In the genomic region with DNA sequence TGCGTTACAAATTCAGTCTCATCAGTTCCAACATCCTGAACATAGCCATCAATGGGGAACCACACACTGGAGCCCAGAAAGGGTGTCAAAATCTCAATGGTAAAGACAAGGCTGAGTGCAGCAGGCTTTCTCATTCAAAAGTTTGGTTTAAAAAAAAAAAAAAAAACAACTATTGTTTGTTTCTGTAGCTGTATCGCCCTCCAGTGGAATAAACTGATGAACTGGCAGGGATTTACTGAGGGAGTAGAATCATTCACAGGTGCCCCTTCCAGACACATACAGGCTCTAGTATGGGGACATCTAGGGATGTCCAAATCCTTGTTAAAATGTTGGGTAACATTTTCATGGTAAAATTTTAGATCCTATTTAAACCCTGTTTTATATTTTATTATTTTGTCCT, we compare ENCODE assay signal across 16 mouse cellular contexts.
DNase-seq lines count a peak whose midpoint lies in the region; ATAC-seq and TF ChIP-seq lines count a peak whose summit lies in the region.
"Had no signal": no experiment of that assay in that cellular context is flagged by ENCODE, and none has a peak within 500 bp of the region (broad histone marks: within the 10 kb centered on the region; RNA-seq: fewer than 3 reads in every experiment).

No protein-coding gene starts in this region.

- no peak for ATAC-seq in intestine, postnatal 0 days
- no peak for ATAC-seq in intestine, embryonic 15.5 days
- no peak for ATAC-seq in midbrain, embryonic 14.5 days (ENCODE audit: low FRiP score, low TSS enrichment)
- ATAC-seq in midbrain, embryonic 15.5 days (replicated peaks) = no peak

- no peak overlapping the region for H3K27ac ChIP-seq in intestine, postnatal 0 days (ENCODE audit: low read depth, low read length)
- no peak overlapping the region for H3K27ac ChIP-seq in intestine, embryonic 15.5 days
- no peak overlapping the region for H3K27ac ChIP-seq in midbrain, embryonic 14.5 days (replicated peaks; ENCODE audit: low read depth, low read length)
- H3K27ac ChIP-seq in midbrain, embryonic 15.5 days = no peak overlapping the region
- H3K27ac ChIP-seq: embryonic facial prominence, embryonic 15.5 days; liver, embryonic 13.5 days; neural tube, embryonic 15.5 days had no signal

- peak; percentile 3 for DNase-seq in embryo, embryonic 10.5 days (ENCODE audit: low spot score)
- DNase-seq in embryo, embryonic 10 days (ENCODE audit: low spot score) = no peak
- DNase-seq in midbrain, embryonic 14.5 days = peak; percentile 58
- DNase-seq in retina, postnatal 7 days (ENCODE audit: low read depth, low spot score) = peak; percentile 21
- DNase-seq in gastrocnemius, adult 8-10 months (ENCODE audit: low spot score in 2 of 2) = no peak
- DNase-seq: cerebellum, adult 2 months; heart, postnatal 36 days; kidney, adult 8-10 months; liver, embryonic 13.5 days; thymus, postnatal 14 days had no signal

- H3K4me1 ChIP-seq in intestine, postnatal 0 days (replicated peaks; ENCODE audit: control insufficient read depth, insufficient read depth, low read length) = no peaks in the 10 kb centered on the region
- no peaks in the 10 kb centered on the region for H3K4me1 ChIP-seq in intestine, embryonic 15.5 days (replicated peaks)
- peaks cover 2% of the 10 kb centered on the region; the same call in 1 of the 2 replicates for H3K4me1 ChIP-seq in midbrain, embryonic 14.5 days (ENCODE audit: control insufficient read depth, insufficient read depth, low read length)
- peaks cover 5% of the 10 kb centered on the region; the same call in 1 of the 2 replicates for H3K4me1 ChIP-seq in midbrain, embryonic 15.5 days
- H3K4me1 ChIP-seq: embryonic facial prominence, embryonic 15.5 days; liver, embryonic 13.5 days had no signal

- no peak overlapping the region for H3K4me2 ChIP-seq in intestine, postnatal 0 days (replicated peaks; ENCODE audit: low read depth)
- H3K4me2 ChIP-seq in intestine, embryonic 15.5 days (replicated peaks) = no peak overlapping the region
- H3K4me2 ChIP-seq in midbrain, embryonic 14.5 days (ENCODE audit: low read length) = no peak overlapping the region
- no peak overlapping the region for H3K4me2 ChIP-seq in midbrain, embryonic 15.5 days
- H3K4me2 ChIP-seq: embryonic facial prominence, embryonic 15.5 days; liver, embryonic 13.5 days; neural tube, embryonic 15.5 days had no signal

- no peaks in the 10 kb centered on the region for H3K27me3 ChIP-seq in intestine, postnatal 0 days (replicated peaks; ENCODE audit: control insufficient read depth, insufficient read depth, low read length)
- no peaks in the 10 kb centered on the region for H3K27me3 ChIP-seq in intestine, embryonic 15.5 days (replicated peaks)
- H3K27me3 ChIP-seq in midbrain, embryonic 14.5 days (ENCODE audit: control insufficient read depth, insufficient read depth, low read length) = no peaks in the 10 kb centered on the region
- no peaks in the 10 kb centered on the region for H3K27me3 ChIP-seq in midbrain, embryonic 15.5 days (replicated peaks)
- H3K27me3 ChIP-seq: embryonic facial prominence, embryonic 15.5 days; liver, embryonic 13.5 days; neural tube, embryonic 15.5 days had no signal

- TF ChIP-seq CTCF in intestine, postnatal 0 days (IDR thresholded peaks at IDR 0.05; ENCODE audit: low read depth) = peak; percentile 37

- H3K9me3 ChIP-seq in intestine, postnatal 0 days (ENCODE audit: control insufficient read depth) = no peaks in the 10 kb centered on the region
- no peaks in the 10 kb centered on the region for H3K9me3 ChIP-seq in intestine, embryonic 15.5 days
- no peaks in the 10 kb centered on the region for H3K9me3 ChIP-seq in midbrain, embryonic 14.5 days (ENCODE audit: control insufficient read depth, low read length)
- no peaks in the 10 kb centered on the region for H3K9me3 ChIP-seq in midbrain, embryonic 15.5 days
- H3K9me3 ChIP-seq: embryonic facial prominence, embryonic 15.5 days; liver, embryonic 13.5 days; neural tube, embryonic 15.5 days had no signal

- H3K36me3 ChIP-seq in intestine, postnatal 0 days (ENCODE audit: control insufficient read depth, insufficient read depth) = no peaks in the 10 kb centered on the region
- no peaks in the 10 kb centered on the region for H3K36me3 ChIP-seq in intestine, embryonic 15.5 days
- H3K36me3 ChIP-seq in midbrain, embryonic 14.5 days (ENCODE audit: control insufficient read depth, insufficient read depth, low read length) = no peaks in the 10 kb centered on the region
- H3K36me3 ChIP-seq in midbrain, embryonic 15.5 days (replicated peaks) = no peaks in the 10 kb centered on the region
- H3K36me3 ChIP-seq: embryonic facial prominence, embryonic 15.5 days; G1E; liver, embryonic 13.5 days; neural tube, embryonic 15.5 days had no signal

- WGBS in intestine, postnatal 0 days = 55% methylated on average over 2 of the region's 2 CpGs
- WGBS in intestine, embryonic 15.5 days = 68% methylated on average over 2 of the region's 2 CpGs
- WGBS in midbrain, embryonic 14.5 days = 72% methylated on average over 2 of the region's 2 CpGs
- 64% methylated on average over 2 of the region's 2 CpGs for WGBS in midbrain, embryonic 15.5 days

- no peak overlapping the region for H3K4me3 ChIP-seq in intestine, postnatal 0 days (ENCODE audit: low read depth, low read length)
- no peak overlapping the region for H3K4me3 ChIP-seq in intestine, embryonic 15.5 days (replicated peaks)
- H3K4me3 ChIP-seq in midbrain, embryonic 14.5 days (replicated peaks; ENCODE audit: low read depth, low read length) = no peak overlapping the region
- no peak overlapping the region for H3K4me3 ChIP-seq in midbrain, embryonic 15.5 days
- H3K4me3 ChIP-seq: embryonic facial prominence, embryonic 15.5 days; liver, embryonic 13.5 days; neural tube, embryonic 15.5 days had no signal

- no peak overlapping the region for H3K9ac ChIP-seq in intestine, postnatal 0 days (ENCODE audit: low read depth, low read length)
- no peak overlapping the region for H3K9ac ChIP-seq in intestine, embryonic 15.5 days
- no peak overlapping the region for H3K9ac ChIP-seq in midbrain, embryonic 14.5 days (replicated peaks; ENCODE audit: low read length)
- no peak overlapping the region for H3K9ac ChIP-seq in midbrain, embryonic 15.5 days
- H3K9ac ChIP-seq: embryonic facial prominence, embryonic 15.5 days; liver, embryonic 13.5 days; neural tube, embryonic 15.5 days had no signal

Comparison
In these comparisons a context has a peak if more than half of its experiments do, and no peak if none do; other contexts are left out.
1. DNase-seq: peak in embryo, embryonic 10.5 days (single experiment), midbrain, embryonic 14.5 days (single experiment) and retina, postnatal 7 days (single experiment); none in embryo, embryonic 10 days (single experiment) and gastrocnemius, adult 8-10 months (0 of 2).